Mouse (Mus musculus): ENCODE data around the gene Pnpla7. TPM values are rescaled to one million over a fixed set of nuclear protein-coding genes. Genes with fewer than 3 reads are reported as not detected.

The Pnpla7 gene
- total and polyA plus RNA-seq, 3 experiments = 18.5 to 26.1 (median 23.4) TPM

GRCm38 (mm10) chr2:24935057-24935796, 40.6 kb upstream of the Pnpla7 start, which contains the start of gene Arrdc1 (continued):
- TF ChIP-seq MEF2A (IDR thresholded peaks at IDR 0.05; ENCODE audit: borderline replicate concordance, low read depth, low read length) (no peak), ZNF384 (IDR thresholded peaks at IDR 0.05; ENCODE audit: low read depth, low read length) (no peak), JUND (conservative IDR thresholded peaks at IDR 0.05; ENCODE audit: low read depth, low read length) (no peak), ZC3H11A (IDR thresholded peaks at IDR 0.05; ENCODE audit: low read depth, low read length) (no peak), UBTF (IDR thresholded peaks at IDR 0.05; ENCODE audit: low read depth, low read length) (no peak), NRF1 (IDR thresholded peaks at IDR 0.05; ENCODE audit: low read depth, low read length) (peak; percentile 35; the same call in 1 of the 2 replicates), MYC (IDR thresholded peaks at IDR 0.05; ENCODE audit: low read depth, low read length) (peak; percentile 75), MXI1 (IDR thresholded peaks at IDR 0.05; ENCODE audit: low read depth, low read length) (peak; percentile 91), IRF4 (IDR thresholded peaks at IDR 0.05; ENCODE audit: low read depth, low read length) (0 out of 2 replicates have a peak, but pooled peaks have one; percentile 6), POLR2A (IDR thresholded peaks at IDR 0.05; ENCODE audit: low read depth, low read length) (peak; percentile 82), SMC3 (IDR thresholded peaks at IDR 0.05; ENCODE audit: low read depth, low read length) (0 out of 2 replicates have a peak, but pooled peaks have one; percentile 4), NELFE (IDR thresholded peaks at IDR 0.05; ENCODE audit: low read depth, low read length) (peak; percentile 68), E2F4 (IDR thresholded peaks at IDR 0.05; ENCODE audit: insufficient replicate concordance, low read depth, low read length) (no peak), EP300 (IDR thresholded peaks at IDR 0.05; ENCODE audit: low read length) (no peak), HCFC1 (IDR thresholded peaks at IDR 0.05; ENCODE audit: low read depth, low read length) (no peak), ZMIZ1 (IDR thresholded peaks at IDR 0.05; ENCODE audit: low read depth, low read length) (peak; percentile 63; the same call in 1 of the 2 replicates)

- DNase-seq (ENCODE audit: extremely low read depth) = no peak
- H3K4me3 ChIP-seq (replicated peaks in 1 of 3; ENCODE audit: low read depth in 2 of 3, low read length in 2 of 3, poor library complexity in 1 of 3) = no peak overlapping the region
- H3K9me3 ChIP-seq (replicated peaks; ENCODE audit: low read length) = no peaks in the 10 kb centered on the region
- no peaks in the 10 kb centered on the region for H3K36me3 ChIP-seq (replicated peaks in 1 of 2; ENCODE audit: control insufficient read depth in 1 of 2, insufficient read depth in 1 of 2, low read length in 1 of 2)
- in situ Hi-C loops (cut with MboI; ENCODE audit: low pct_ligation_motif_present, low pct_unique_long_range_greater_than_20kb, low sequenced_read_pairs) (no loop called here), dilution Hi-C loops (cut with MboI; ENCODE audit: extremely low pct_ligation_motif_present, extremely low pct_unique_long_range_greater_than_20kb, low sequenced_read_pairs) (no loop called here)
- H3K79me2 ChIP-seq (replicated peaks; ENCODE audit: control insufficient read depth, extremely low read depth, insufficient read depth, poor library complexity, severe bottlenecking) = no peaks in the 10 kb centered on the region
- H3K27ac ChIP-seq (ENCODE audit: insufficient read depth, low read depth) = no peak overlapping the region
- H3K4me2 ChIP-seq (ENCODE audit: insufficient read depth, low read depth, poor library complexity, severe bottlenecking) = no peak overlapping the region
- H3K27me3 ChIP-seq (replicated peaks) = peaks cover 16% of the 10 kb centered on the region
- TF ChIP-seq TBP (conservative IDR thresholded peaks at IDR 0.05; ENCODE audit: low read depth, low read length) (no peak), NELFE (IDR thresholded peaks at IDR 0.05; ENCODE audit: low read depth, low read length) (no peak), POLR2AphosphoS2 (IDR thresholded peaks at IDR 0.05; ENCODE audit: low read depth, low read length) (no peak), IRF4 (IDR thresholded peaks at IDR 0.05; ENCODE audit: low read depth, low read length) (no peak), ETS1 (conservative IDR thresholded peaks at IDR 0.05; ENCODE audit: low read depth, low read length) (no peak), ZMIZ1 (IDR thresholded peaks at IDR 0.05; ENCODE audit: low read depth, low read length) (no peak), ZNF384 (IDR thresholded peaks at IDR 0.05; ENCODE audit: low read depth, low read length) (no peak), TCF12 (IDR thresholded peaks at IDR 0.05; ENCODE audit: low read depth, low read length) (no peak), USF1 (IDR thresholded peaks at IDR 0.05; ENCODE audit: low read depth, low read length) (no peak), SIN3A (IDR thresholded peaks at IDR 0.05; ENCODE audit: low read length) (no peak), POLR2A (IDR thresholded peaks at IDR 0.05; ENCODE audit: low read depth, low read length) (no peak), PAX5 (IDR thresholded peaks at IDR 0.05; ENCODE audit: low read length) (no peak), RCOR1 (conservative IDR thresholded peaks at IDR 0.05; ENCODE audit: low read depth, low read length) (no peak), JUND (conservative IDR thresholded peaks at IDR 0.05; ENCODE audit: low read depth, low read length) (no peak), CHD1 (IDR thresholded peaks at IDR 0.05; ENCODE audit: low read depth, low read length) (no peak), BHLHE40 (IDR thresholded peaks at IDR 0.05; ENCODE audit: low read depth, low read length) (no peak), USF2 (conservative IDR thresholded peaks at IDR 0.05; ENCODE audit: low read depth, low read length) (no peak), KAT2A (IDR thresholded peaks at IDR 0.05; ENCODE audit: insufficient replicate concordance, low read length) (no peak), MAFK (IDR thresholded peaks at IDR 0.05; ENCODE audit: insufficient replicate concordance, low read length) (no peak), ZC3H11A (IDR thresholded peaks at IDR 0.05; ENCODE audit: low read depth, low read length) (no peak)
- no peaks in the 10 kb centered on the region for H3K4me1 ChIP-seq (ENCODE audit: control insufficient read depth in 1 of 2, insufficient read depth in 2 of 2)
- H3K9ac ChIP-seq (ENCODE audit: insufficient read depth, low read depth) = no peak overlapping the region
Observed at GRCm38 (mm10) chr2:24942092-24942491, 33.7 kb upstream of the Pnpla7 start.
